Mouse (Mus musculus) midbrain, postnatal 0 days (tissue): Measurements from ENCODE around the gene Txlna. TPM values are rescaled to one million over a fixed set of nuclear protein-coding genes. Genes with fewer than 3 reads are reported as not detected.

Experiments used
- ATAC-seq: fragments of 200-750 bp; cut with Nextera tagmentation; 2 replicates; pipeline ENCODE4 v1.8.0; 2017; ENCODE audit warnings: moderate number of reproducible peaks, mild to moderate bottlenecking, moderate TSS enrichment, moderate library complexity; ENCODE audit not compliant: low FRiP score
- DNase-seq: peaks from one replicate; pipeline ENCODE4 v3.0.0-alpha.2; 2015; ENCODE audit warnings: low spot score
- H3K27ac ChIP-seq: fragments of 300-500 bp; sonication (generic); 2 replicates; pipeline ENCODE4 v1.5.1; 2014; ENCODE audit warnings: low read depth, mild to moderate bottlenecking, low read length, mixed read lengths
- H3K27me3 ChIP-seq: fragments of 300-500 bp; sonication (generic); 2 replicates; pipeline ENCODE4 v1.6.1; 2014; ENCODE audit warnings: low read length, control low read depth, mixed read lengths; ENCODE audit not compliant: insufficient read depth
- H3K36me3 ChIP-seq: fragments of 300-500 bp; sonication (generic); 2 replicates; pipeline ENCODE4 v1.6.1; 2014; ENCODE audit warnings: low read length, control low read depth, mixed read lengths; ENCODE audit not compliant: insufficient read depth
- H3K4me1 ChIP-seq: fragments of 300-500 bp; sonication (generic); 2 replicates; pipeline ENCODE4 v1.6.1; 2014; ENCODE audit warnings: mild to moderate bottlenecking, control low read depth, antibody characterized with exemption, low read length, mixed read lengths; ENCODE audit not compliant: insufficient read depth
- H3K4me2 ChIP-seq: fragments of 300-500 bp; sonication (generic); 2 replicates; pipeline ENCODE4 v1.6.1; 2014; ENCODE audit warnings: low read depth, mild to moderate bottlenecking, low read length, mixed read lengths; ENCODE audit not compliant: poor library complexity, severe bottlenecking
- H3K4me3 ChIP-seq: fragments of 300-500 bp; sonication (generic); 2 replicates; pipeline ENCODE4 v1.5.1; 2014; ENCODE audit warnings: low read depth, mild to moderate bottlenecking, low read length, moderate library complexity
- H3K9ac ChIP-seq: fragments of 300-500 bp; sonication (generic); replicated peaks from 2 replicates; pipeline ENCODE4 v1.6.1; 2014; ENCODE audit warnings: mild to moderate bottlenecking, low read length, moderate library complexity, mixed read lengths; ENCODE audit not compliant: poor library complexity, severe bottlenecking
- H3K9me3 ChIP-seq: fragments of 300-500 bp; sonication (generic); 2 replicates; pipeline ENCODE4 v1.6.1; 2016; ENCODE audit warnings: low read length, control low read depth
- CTCF ChIP-seq: IDR thresholded peaks from 2 replicates; pipeline ENCODE4 v1.5.1; 2016; ENCODE audit warnings: antibody characterized with exemption, mild to moderate bottlenecking
- WGBS: fragments of 180-500 bp; shearing (Covaris S2); extraction: QIAGEN DNeasy Blood & Tissue Kit; methylation state at CpG from one replicate; pipeline ENCODE4 v1.1.7; 2014; 5-methylcytosine and 5-hydroxymethylcytosine counted together
- polyA plus RNA-seq: library from polyadenylated mRNA; unstranded; fragments of >200 nt; fragmentation: Nextera tagmentation; extraction: Ambion mirVana; gene quantifications from 2 replicates; pipeline ENCODE4 v1.2.1, GENCODE M21; 2015
- total RNA-seq: library from RNA; depleted of rRNA; stranded (reverse); fragments of >200 nt; gene quantifications from 2 replicates; pipeline ENCODE4 v1.2.3, GENCODE M21; 2014

Txlna gene
- total and polyA plus RNA-seq, 2 experiments from 2014 or later: 25.6 to 33.4 TPM

DNA sequence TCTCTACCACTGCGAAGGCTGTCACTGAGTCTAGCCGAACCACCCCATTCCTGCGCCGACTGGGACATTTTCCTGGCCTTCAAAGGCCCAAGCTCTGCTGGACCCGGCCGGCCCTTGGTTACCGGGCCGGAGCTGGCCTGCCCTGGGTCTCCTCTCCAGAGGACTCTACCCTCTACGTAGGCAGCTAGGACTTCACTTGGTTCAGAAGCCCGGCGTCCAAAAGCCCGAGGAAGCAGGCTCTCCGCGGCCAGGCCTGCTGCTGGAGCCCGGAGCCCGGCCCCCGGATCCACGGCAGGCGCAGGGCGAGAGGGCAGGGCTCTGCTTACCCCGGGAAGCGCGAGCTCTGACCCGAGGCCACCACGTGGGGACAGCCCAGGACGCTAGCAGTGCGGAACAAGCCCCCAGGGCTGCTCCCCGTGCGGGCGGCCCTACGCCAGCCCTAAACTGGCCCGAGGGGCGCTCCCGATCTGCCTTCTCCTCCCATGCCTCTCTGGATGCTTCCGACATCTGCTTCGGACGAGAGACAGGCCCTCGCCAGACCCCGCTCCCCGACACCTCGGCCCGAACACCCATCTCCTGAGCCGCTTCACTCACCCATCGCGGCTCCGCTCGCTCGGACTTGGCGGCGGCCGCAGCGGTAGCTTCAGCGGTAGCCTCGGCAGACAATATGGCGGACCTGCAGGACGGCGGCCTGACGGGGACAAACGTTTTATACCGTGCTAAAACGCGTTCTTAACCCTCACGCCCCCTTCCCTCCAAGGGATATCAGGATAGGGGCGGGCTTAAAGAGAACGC is 31.4 kb upstream of the Txlna start, which contains the start of gene Kpna6:
Gene Kpna6 (minus strand): TSS at position 685 of the 795 bp plus-strand sequence.
- 0 out of 2 replicates have a peak, but pooled peaks cover 4% of the 10 kb centered on the region for H3K4me1 ChIP-seq
- peak within 1 kb of the TSS; percentile 98 for H3K4me3 ChIP-seq
- peak within 1 kb of the TSS; percentile 92 for H3K27ac ChIP-seq
- no peaks in the 10 kb centered on the region for H3K27me3 ChIP-seq
- peak within 1 kb of the TSS; percentile 91 for H3K9ac ChIP-seq
- peak within 1 kb of the TSS; percentile 73 for H3K4me2 ChIP-seq
- under 1% methylated on average over 59 of the region's 65 CpGs for WGBS
- TF ChIP-seq CTCF: peak; percentile 28; the same call in 1 of the 2 replicates
- peak; percentile 88 for ATAC-seq
- no peaks in the 10 kb centered on the region for H3K9me3 ChIP-seq
- peak; percentile 94 for DNase-seq
- peaks cover 15% of the 10 kb centered on the region for H3K36me3 ChIP-seq

DNA sequence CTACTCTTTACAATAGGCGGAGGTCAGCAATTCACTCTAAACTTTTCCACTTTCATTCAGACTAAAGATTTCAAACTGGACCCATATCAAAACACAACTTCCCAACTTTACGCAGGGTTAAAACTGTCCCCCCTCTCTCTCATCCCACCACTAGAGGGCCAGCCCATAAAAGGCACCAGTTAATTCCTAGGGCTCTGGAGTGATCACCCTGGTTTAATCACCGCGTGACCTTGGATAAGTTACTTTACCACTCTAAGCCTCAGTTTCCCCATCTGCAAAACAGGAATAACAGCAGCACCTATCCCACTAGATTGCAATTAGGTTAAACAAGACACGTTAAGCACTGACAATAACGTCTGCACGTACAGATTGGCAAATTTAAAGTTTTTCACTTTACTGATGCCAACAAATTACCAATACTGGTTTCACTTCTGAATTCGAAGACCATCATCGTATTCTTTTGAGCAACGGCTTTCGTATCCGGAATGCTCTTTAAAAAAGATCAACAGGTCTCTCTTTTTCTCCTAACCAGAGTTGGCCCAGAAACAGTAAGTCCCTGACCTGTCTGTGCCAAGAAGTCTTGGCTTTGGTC is 30.7 kb upstream of the Txlna start:
- ATAC-seq (no peak), DNase-seq (peak; percentile 64)
- no peaks in the 10 kb centered on the region for H3K9me3 ChIP-seq
- peak overlapping the region; percentile 98 for H3K4me3 ChIP-seq
- peak overlapping the region; percentile 73 for H3K4me2 ChIP-seq
- 7% methylated on average over 12 of the region's 12 CpGs for WGBS
- H3K36me3 ChIP-seq: peaks cover 8% of the 10 kb centered on the region
- TF ChIP-seq CTCF: peak; percentile 85
- 0 out of 2 replicates have a peak, but pooled peaks cover 4% of the 10 kb centered on the region for H3K4me1 ChIP-seq
- H3K9ac ChIP-seq: peak overlapping the region; percentile 91
- no peaks in the 10 kb centered on the region for H3K27me3 ChIP-seq
- H3K27ac ChIP-seq: peak overlapping the region; percentile 92

DNA sequence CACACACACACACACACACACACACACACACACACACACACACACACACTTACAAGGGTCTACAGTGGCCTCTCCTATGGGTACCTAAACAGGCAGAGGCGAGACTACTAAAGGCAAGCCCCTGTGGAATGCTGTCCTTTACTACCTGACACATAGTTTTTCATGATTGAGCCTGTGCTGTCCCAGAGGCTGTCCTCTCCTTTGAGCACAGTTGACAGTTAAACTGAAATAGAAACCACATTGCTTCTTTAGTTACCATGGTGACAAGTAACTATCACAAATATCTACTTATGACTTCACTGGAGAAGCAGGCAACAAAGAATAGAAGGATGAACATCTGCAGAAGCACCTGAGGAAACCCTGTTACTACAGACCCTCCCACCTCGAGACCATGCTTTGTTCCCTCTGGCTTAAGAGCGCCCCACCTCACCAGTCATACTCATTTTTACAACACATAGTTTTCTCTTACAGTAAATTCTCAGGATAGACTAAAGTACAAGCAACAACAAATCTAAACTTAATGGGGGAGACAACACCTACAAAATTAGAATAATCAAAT is 21.5 kb upstream of the Txlna start:
- H3K4me1 ChIP-seq: no peaks in the 10 kb centered on the region
- ATAC-seq: no peak
- no peaks in the 10 kb centered on the region for H3K9me3 ChIP-seq
- no peaks in the 10 kb centered on the region for H3K27me3 ChIP-seq
- no peak overlapping the region for H3K27ac ChIP-seq
- no peak overlapping the region for H3K4me3 ChIP-seq
- no peak overlapping the region for H3K9ac ChIP-seq
- peaks cover 19% of the 10 kb centered on the region for H3K36me3 ChIP-seq
- WGBS: 81% methylated on average over 3 of the region's 3 CpGs
- TF ChIP-seq CTCF: no peak
- no peak for DNase-seq
- no peak overlapping the region for H3K4me2 ChIP-seq

DNA sequence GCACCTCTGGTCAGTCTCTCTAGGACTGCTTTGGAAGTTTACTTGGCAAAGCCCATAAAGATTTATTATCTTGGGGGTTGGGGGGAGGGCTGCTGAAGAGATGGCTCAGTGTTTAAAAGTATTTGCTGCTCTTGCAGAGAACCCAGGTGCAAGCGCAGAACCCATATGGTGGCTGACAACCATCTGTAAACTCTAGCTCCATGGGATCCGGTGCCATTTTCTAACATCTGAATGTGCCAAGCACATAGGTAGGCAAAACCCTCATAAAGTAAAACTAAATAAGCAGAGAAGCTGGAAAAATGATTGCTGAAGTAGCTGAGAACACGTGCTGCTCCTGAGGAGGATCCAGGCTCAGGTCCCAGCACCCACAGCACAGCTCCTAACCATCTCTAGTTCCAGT is 20.7 kb upstream of the Txlna start:
- WGBS: 90% methylated on average over 3 of the region's 3 CpGs
- Histone ChIP-seq H3K4me3 (no peak overlapping the region), H3K27ac (no peak overlapping the region), H3K4me1 (no peaks in the 10 kb centered on the region), H3K9ac (no peak overlapping the region), H3K36me3 (peaks cover 22% of the 10 kb centered on the region), H3K4me2 (no peak overlapping the region), H3K9me3 (no peaks in the 10 kb centered on the region), H3K27me3 (no peaks in the 10 kb centered on the region)
- DNase-seq: no peak
- TF ChIP-seq CTCF: no peak
- ATAC-seq: no peak

DNA sequence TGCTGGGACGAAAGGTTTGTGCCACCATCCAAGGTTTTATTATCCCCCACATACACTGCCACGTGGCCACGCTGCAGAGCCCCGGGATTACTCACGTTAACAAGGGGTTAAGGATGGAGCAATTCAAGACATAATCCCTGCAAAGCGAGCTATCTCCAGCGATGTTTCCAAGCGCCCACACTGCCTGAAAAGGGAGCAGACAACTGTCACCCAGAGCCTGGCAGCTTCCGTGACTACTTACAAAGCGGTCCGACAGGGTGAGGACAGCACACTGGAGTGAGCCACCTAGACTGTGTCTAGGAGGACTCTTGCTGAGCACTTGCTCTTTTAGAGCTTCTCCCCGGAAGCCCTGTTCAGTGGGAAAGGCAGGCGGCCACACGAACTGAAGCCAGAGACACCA is 13.9 kb upstream of the Txlna start:
- Histone ChIP-seq H3K27me3 (no peaks in the 10 kb centered on the region), H3K4me1 (no peaks in the 10 kb centered on the region), H3K36me3 (peaks cover 69% of the 10 kb centered on the region), H3K9ac (no peak overlapping the region), H3K9me3 (no peaks in the 10 kb centered on the region), H3K4me3 (no peak overlapping the region), H3K4me2 (no peak overlapping the region), H3K27ac (no peak overlapping the region)
- no peak for TF ChIP-seq CTCF
- ATAC-seq: no peak
- no peak for DNase-seq
- 91% methylated on average over 14 of the region's 14 CpGs for WGBS

DNA sequence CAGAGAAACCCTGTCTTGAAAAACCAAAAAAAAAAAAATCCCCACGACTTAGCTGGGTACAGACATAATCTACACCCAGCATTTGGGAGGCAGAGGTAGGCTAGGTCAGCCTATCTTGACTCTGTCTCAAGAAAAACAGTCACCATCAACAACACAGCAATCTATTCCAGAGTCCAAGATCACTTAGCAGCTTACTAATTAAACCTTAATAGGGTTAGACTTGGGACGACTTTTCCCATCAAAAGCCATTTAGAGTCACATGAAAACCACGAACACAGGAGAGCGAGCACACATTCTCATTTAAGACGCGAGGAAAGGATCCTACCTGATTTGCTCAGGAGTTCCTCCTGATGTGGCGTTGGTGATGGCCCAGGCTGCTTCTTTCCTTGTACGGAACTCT is 9.5 kb upstream of the Txlna start:
- Histone ChIP-seq H3K4me3 (no peak overlapping the region), H3K4me1 (no peaks in the 10 kb centered on the region), H3K27ac (no peak overlapping the region), H3K36me3 (peaks cover 80% of the 10 kb centered on the region), H3K9ac (no peak overlapping the region), H3K27me3 (no peaks in the 10 kb centered on the region), H3K4me2 (no peak overlapping the region), H3K9me3 (no peaks in the 10 kb centered on the region)
- ATAC-seq (no peak), DNase-seq (no peak)
- TF ChIP-seq CTCF: no peak
- WGBS: 95% methylated on average over 8 of the region's 8 CpGs
